Mouse (Mus musculus) CD4-positive helper T cell, adult 2 months (primary cell): ENCODE data around the gene Gm36210.

Source experiments
- DNase-seq: peaks from one replicate; pipeline ENCODE4 v3.0.0-alpha.2; 2012; ENCODE audit warnings: low read depth, missing footprints, low spot score

Gm36210 gene

GRCm38 (mm10) chr7:4922931-4923565 lies 16.7 kb upstream of the Gm36210 start:
- DNase-seq = peak; percentile 28

GRCm38 (mm10) chr7:4922508-4922907 lies 16.2 kb upstream of the Gm36210 start:
- DNase-seq = peak; percentile 65

- no peak for DNase-seq
Measured at GRCm38 (mm10) chr7:4921824-4922482, 15.6 kb upstream of the Gm36210 start, which contains the start of gene Nat14. Gene Nat14 (plus strand): TSS chr7:4922028.

GRCm38 (mm10) chr7:4920976-4921823 lies 14.9 kb upstream of the Gm36210 start:
- DNase-seq = no peak

- no peak for DNase-seq
Measured at GRCm38 (mm10) chr7:4920496-4920895, 14.2 kb upstream of the Gm36210 start.

GRCm38 (mm10) chr7:4919971-4920370 lies 13.7 kb upstream of the Gm36210 start:
- DNase-seq = no peak

- no peak for DNase-seq
Measured at GRCm38 (mm10) chr7:4919096-4919495, 12.8 kb upstream of the Gm36210 start.

GRCm38 (mm10) chr7:4918681-4919080 lies 12.4 kb upstream of the Gm36210 start:
- DNase-seq = no peak

- DNase-seq = no peak
Measured at GRCm38 (mm10) chr7:4917494-4917893, 11.2 kb upstream of the Gm36210 start.

GRCm38 (mm10) chr7:4915669-4916416 lies 9.5 kb upstream of the Gm36210 start:
- DNase-seq = no peak

GRCm38 (mm10) chr7:4915007-4915665 lies 8.8 kb upstream of the Gm36210 start, which contains the start of gene Zfp628:
Gene Zfp628 (plus strand): TSS chr7:4915217.
- peak; percentile 93 for DNase-seq

GRCm38 (mm10) chr7:4912248-4912647 lies 5.9 kb upstream of the Gm36210 start:
- no peak for DNase-seq

- DNase-seq = no peak
Measured at GRCm38 (mm10) chr7:4911561-4911960, 5.2 kb upstream of the Gm36210 start.

GRCm38 (mm10) chr7:4902404-4902803 lies 3.9 kb downstream of the Gm36210 start:
- DNase-seq = no peak

GRCm38 (mm10) chr7:4901171-4901570 lies 5.1 kb downstream of the Gm36210 start:
- peak; percentile 37 for DNase-seq

GRCm38 (mm10) chr7:4900523-4900851 lies 5.8 kb downstream of the Gm36210 start:
- DNase-seq = no peak

- no peak for DNase-seq
Measured at GRCm38 (mm10) chr7:4899649-4900522, 6.4 kb downstream of the Gm36210 start.

- no peak for DNase-seq
Measured at GRCm38 (mm10) chr7:4898851-4899648, 7.3 kb downstream of the Gm36210 start.

GRCm38 (mm10) chr7:4895186-4895585 lies 11.1 kb downstream of the Gm36210 start:
- DNase-seq = no peak
